Mouse (Mus musculus): Measurements from ENCODE around the gene Snx18. TPM values are rescaled to one million over a fixed set of nuclear protein-coding genes. Genes with fewer than 3 reads are reported as not detected.

The Snx18 gene
- total and polyA plus RNA-seq, 2 experiments, result 7.5 to 15.4 TPM

- Histone ChIP-seq H3K27ac (replicated peaks; ENCODE audit: insufficient read depth, low read depth, low read length) (no peak overlapping the region), H3K9ac (ENCODE audit: low read depth, low read length) (no peak overlapping the region), H3K79me2 (ENCODE audit: control insufficient read depth, insufficient read depth, low read length) (no peaks in the 10 kb centered on the region), H3K4me1 (ENCODE audit: control insufficient read depth, insufficient read depth, low read length) (no peaks in the 10 kb centered on the region), H3K36me3 (ENCODE audit: control insufficient read depth, insufficient read depth, low read length) (no peaks in the 10 kb centered on the region), H3K4me3 (ENCODE audit: insufficient read depth, low read depth, low read length) (no peak overlapping the region), H3K27me3 (ENCODE audit: control insufficient read depth, insufficient read depth, low read length) (no peaks in the 10 kb centered on the region)
- TF ChIP-seq CTCF (IDR thresholded peaks at IDR 0.05; ENCODE audit: low read depth, low read length), result no peak
- TF ChIP-seq POLR2A (IDR thresholded peaks at IDR 0.05; ENCODE audit: extremely low read depth, insufficient read depth, low read length), result no peak
- no peak for DNase-seq (ENCODE audit: extremely low read depth, low read depth, low spot score)
- WGBS, result 76% methylated on average over 8 of the region's 8 CpGs
Measured at GRCm38 (mm10) chr13:113547807-113548426, 70.4 kb downstream of the Snx18 start.

GRCm38 (mm10) chr13:113542374-113542773 is 76.0 kb downstream of the Snx18 start:
- WGBS, result 85% methylated on average over 6 of the region's 6 CpGs
- Histone ChIP-seq H3K4me3 (ENCODE audit: insufficient read depth, low read depth, low read length) (no peak overlapping the region), H3K36me3 (ENCODE audit: control insufficient read depth, insufficient read depth, low read length) (no peaks in the 10 kb centered on the region), H3K27me3 (ENCODE audit: control insufficient read depth, insufficient read depth, low read length) (no peaks in the 10 kb centered on the region), H3K9ac (ENCODE audit: low read depth, low read length) (no peak overlapping the region), H3K4me1 (ENCODE audit: control insufficient read depth, insufficient read depth, low read length) (no peaks in the 10 kb centered on the region), H3K79me2 (ENCODE audit: control insufficient read depth, insufficient read depth, low read length) (no peaks in the 10 kb centered on the region), H3K27ac (replicated peaks; ENCODE audit: insufficient read depth, low read depth, low read length) (no peak overlapping the region)
- DNase-seq (ENCODE audit: extremely low read depth, low read depth, low spot score), result no peak
- TF ChIP-seq CTCF (IDR thresholded peaks at IDR 0.05; ENCODE audit: low read depth, low read length), result no peak
- TF ChIP-seq POLR2A (IDR thresholded peaks at IDR 0.05; ENCODE audit: extremely low read depth, insufficient read depth, low read length), result no peak

Other genes starting within 250 kb of the Snx18 start
- not detected in 2 replicates for gene Hspb3, start 45.1 kb upstream of the Snx18 start, total RNA-seq (2014; rRNA removed)
- gene Hspb3, start 45.1 kb upstream of the Snx18 start, polyA plus RNA-seq (2012; rRNA removed), result not detected in 2 replicates
- gene Arl15, start 175.9 kb upstream of the Snx18 start, total RNA-seq (2014; rRNA removed), result 6.5 and 6.8 TPM in 2 replicates
- 1.5 and 1.9 TPM in 2 replicates for gene Arl15, start 175.9 kb upstream of the Snx18 start, polyA plus RNA-seq (2012; rRNA removed)

Measured in liver, adult 2 months (tissue).